Mouse (Mus musculus): Measurements from ENCODE around the gene Cnpy2. TPM values are rescaled to one million over a fixed set of nuclear protein-coding genes. Genes with fewer than 3 reads are reported as not detected.
"Not testable (repeated sequence)": the region's sequence is repeated elsewhere in the genome, so short reads cannot be mapped to it uniquely, and the experiment has no call there.

The Cnpy2 gene
- 107 and 114 TPM in 2 replicates for polyA plus RNA-seq (2016; fragmentation: Nextera tagmentation; extraction: Ambion mirVana)

DNA sequence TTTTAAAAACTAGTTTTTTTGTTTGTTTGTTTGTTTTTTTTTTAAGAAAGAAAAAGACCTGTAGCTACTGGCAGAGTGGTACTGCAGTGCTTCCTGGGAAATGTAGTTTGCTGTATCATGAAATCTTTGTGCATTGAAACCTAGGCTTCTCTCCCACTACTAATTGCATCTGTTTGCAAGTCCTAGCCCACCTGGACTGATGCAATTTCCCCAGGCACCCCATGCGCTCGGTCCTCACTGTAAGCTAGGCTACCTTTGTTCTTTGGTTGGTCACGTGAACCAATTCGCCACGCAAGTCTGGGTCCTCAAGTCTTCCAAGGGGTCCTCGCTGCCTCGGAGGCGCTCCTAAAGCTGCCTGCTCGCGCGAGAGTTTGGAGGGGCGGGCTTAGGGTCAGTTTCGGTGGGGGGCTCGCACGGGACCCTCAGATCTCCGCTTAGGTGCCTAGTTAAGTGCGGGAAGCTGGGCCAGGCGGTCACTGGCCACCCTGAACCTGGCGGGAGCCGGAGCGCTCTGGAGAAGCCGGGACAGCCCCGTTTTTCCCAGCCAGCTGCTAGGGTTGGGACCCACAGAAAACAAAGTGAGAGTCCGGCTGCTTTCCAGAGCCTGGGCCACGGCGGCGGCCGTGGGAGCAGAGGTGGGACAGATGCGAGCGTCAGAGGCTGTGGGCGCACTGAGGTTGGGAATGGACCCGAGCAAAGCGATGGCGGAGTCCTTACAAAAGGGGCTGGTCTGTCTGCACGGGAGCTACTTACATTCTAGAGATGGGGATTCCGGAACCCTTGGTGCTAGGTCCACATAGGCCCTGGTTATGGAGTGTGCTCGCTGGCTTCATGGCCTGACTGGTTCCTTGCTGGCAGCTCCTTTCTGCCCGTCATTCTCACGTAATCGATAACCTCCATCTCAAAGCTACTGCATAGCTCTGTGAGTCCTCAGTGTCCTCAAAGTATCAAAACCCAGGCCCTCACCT, at the start of gene Cnpy2:
Gene Cnpy2, plus strand, starts transcription at position 319 of the 968 bp plus-strand sequence.
- peak; percentile 82 for ATAC-seq
- Histone ChIP-seq H3K27me3 (replicated peaks) (no peaks in the 10 kb centered on the region), H3K27ac (peak within 1 kb of the TSS; percentile 89), H3K36me3 (peaks cover 57% of the 10 kb centered on the region), H3K4me1 (peaks cover 22% of the 10 kb centered on the region), H3K9ac (peak within 1 kb of the TSS; percentile 92), H3K9me3 (replicated peaks) (no peaks in the 10 kb centered on the region), H3K4me3 (peak within 1 kb of the TSS; percentile 84), H3K4me2 (peak within 1 kb of the TSS; percentile 87)
- under 1% methylated on average over 40 of the region's 40 CpGs for WGBS (ENCODE audit: insufficient replicate concordance)

DNA sequence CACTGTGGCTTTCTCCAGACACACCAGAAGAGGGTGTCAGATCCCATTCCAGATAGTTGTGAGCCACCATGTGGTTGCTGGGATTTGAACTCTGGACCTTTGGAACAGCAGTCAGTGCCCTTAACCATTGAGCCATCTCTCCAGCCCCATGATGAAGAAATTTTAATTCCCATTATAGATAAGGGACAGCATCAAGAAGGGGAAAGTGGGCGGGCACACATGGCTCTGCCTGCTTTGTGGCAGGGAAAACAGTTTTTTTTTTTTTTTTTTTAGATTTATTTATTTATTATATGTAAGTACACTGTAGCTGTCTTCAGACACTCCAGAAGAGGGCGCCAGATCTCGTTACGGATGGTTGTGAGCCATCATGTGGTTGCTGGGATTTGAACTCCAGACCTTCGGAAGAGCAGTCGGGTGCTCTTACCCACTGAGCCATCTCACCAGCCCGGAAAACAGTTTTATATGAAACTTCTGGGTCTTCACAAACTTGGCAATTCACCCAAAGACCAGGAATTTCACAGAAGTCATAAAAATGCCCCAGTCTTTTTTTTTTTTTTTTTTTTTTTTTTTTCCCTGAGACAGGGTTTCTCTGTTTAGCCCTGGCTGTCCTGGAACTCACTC, 49.3 kb upstream of the Cnpy2 start:
- not testable (repeated sequence) for H3K9me3 ChIP-seq (replicated peaks); H3K27me3 ChIP-seq (replicated peaks); H3K9ac ChIP-seq; H3K27ac ChIP-seq; H3K4me3 ChIP-seq; ATAC-seq; H3K4me2 ChIP-seq
- peaks cover 31% of the 10 kb centered on the region for H3K4me1 ChIP-seq
- 78% methylated on average over 6 of the region's 7 CpGs for WGBS (ENCODE audit: insufficient replicate concordance)
- H3K36me3 ChIP-seq: peaks cover 23% of the 10 kb centered on the region

DNA sequence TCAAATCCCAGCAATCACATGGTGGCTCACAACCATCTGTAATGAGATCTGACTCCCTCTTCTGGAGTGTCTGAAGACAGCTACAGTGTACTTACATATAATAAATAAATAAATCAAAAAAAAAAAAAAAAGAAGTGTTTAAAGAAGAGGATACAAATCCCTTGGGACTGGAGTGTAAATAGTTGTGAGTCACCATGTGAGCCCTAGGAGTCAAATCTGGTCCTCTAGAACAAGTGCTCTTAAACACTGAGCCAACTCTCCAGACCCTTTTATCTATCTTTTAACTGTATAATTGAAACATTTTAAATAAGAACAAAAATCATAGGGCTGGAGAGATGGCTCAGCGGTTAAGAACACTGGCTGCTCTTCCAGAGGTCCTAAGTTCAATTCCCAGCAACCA, 46.9 kb upstream of the Cnpy2 start:
- peaks cover 46% of the 10 kb centered on the region for H3K36me3 ChIP-seq
- not testable (repeated sequence) for H3K4me3 ChIP-seq; H3K27ac ChIP-seq; H3K27me3 ChIP-seq (replicated peaks); H3K9me3 ChIP-seq (replicated peaks); H3K9ac ChIP-seq; ATAC-seq; H3K4me2 ChIP-seq
- WGBS (ENCODE audit: insufficient replicate concordance): 87% methylated on average over 1 of the region's 1 CpGs
- peaks cover 22% of the 10 kb centered on the region for H3K4me1 ChIP-seq

DNA sequence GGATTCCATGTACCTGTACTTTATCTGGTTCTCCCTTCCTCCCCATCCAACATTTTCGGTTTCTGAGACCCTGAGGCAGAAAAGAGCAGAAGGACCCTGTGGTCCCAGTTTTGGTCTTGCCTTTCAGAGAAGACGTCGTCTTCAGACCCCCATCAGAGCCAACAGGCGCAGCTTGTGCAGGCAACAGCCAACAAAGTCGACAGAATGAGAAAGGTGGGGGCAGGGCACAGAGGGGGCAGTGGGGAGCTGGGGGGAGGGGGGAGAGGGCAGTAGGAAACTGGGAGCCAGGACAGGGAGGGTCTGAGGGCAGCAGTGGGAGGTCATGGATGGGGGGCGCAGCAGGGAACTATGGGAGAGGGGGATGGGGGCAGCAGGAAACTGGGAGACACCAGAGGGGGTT, 44.1 kb upstream of the Cnpy2 start:
- no peak overlapping the region for H3K27ac ChIP-seq
- H3K9me3 ChIP-seq (replicated peaks): no peaks in the 10 kb centered on the region
- H3K4me3 ChIP-seq: no peak overlapping the region
- 72% methylated on average over 6 of the region's 6 CpGs for WGBS (ENCODE audit: insufficient replicate concordance)
- H3K9ac ChIP-seq: no peak overlapping the region
- peaks cover 71% of the 10 kb centered on the region for H3K36me3 ChIP-seq
- H3K27me3 ChIP-seq (replicated peaks): no peaks in the 10 kb centered on the region
- H3K4me2 ChIP-seq: no peak overlapping the region
- peaks cover 5% of the 10 kb centered on the region; the same call in 1 of the 2 replicates for H3K4me1 ChIP-seq
- no peak for ATAC-seq

DNA sequence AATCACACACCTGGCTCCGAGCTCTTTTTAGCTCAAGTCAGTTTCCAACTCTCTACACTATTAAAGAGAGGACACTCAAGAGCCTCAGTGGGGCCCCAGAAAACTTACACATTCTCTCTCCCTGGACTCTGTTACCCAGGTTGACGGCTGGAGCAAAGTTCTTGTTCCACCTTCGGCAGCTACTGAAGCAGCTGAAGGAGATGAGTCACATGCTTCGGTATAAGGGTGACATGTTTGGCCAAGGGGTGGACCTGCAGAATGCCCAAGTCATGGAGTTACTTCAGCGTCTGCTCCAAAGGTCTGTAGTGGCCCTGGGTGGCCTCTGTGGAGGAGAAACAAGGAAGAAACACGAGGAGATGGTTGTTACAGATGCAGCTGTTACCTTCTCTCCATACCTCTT, 41.3 kb upstream of the Cnpy2 start:
- Histone ChIP-seq H3K4me3 (no peak overlapping the region), H3K4me1 (no peaks in the 10 kb centered on the region), H3K4me2 (no peak overlapping the region), H3K27me3 (replicated peaks) (no peaks in the 10 kb centered on the region), H3K9ac (no peak overlapping the region), H3K27ac (no peak overlapping the region), H3K9me3 (replicated peaks) (no peaks in the 10 kb centered on the region), H3K36me3 (peaks cover 93% of the 10 kb centered on the region)
- ATAC-seq: no peak
- WGBS (ENCODE audit: insufficient replicate concordance): 70% methylated on average over 6 of the region's 6 CpGs

DNA sequence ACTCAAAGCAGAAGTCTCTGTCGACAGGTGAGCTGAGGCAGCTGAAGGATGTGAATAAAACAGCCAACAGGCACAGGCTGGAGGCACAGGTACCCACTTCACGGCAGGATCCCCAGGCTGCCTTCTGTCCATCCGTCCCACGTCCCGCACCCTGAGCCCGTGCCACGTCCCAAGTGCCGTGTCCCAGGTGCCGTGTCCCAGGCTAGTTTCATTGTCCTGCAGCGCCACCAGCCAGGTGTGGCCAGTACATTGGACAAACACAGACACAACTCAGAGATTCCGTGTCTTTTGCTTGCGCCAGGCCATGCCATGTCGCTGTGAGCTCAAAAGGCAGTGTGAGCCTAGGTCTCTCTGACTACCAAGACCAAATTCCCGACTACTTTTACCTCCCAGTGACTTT, 40.6 kb upstream of the Cnpy2 start:
- Histone ChIP-seq H3K36me3 (peaks cover 96% of the 10 kb centered on the region), H3K4me2 (no peak overlapping the region), H3K27ac (no peak overlapping the region), H3K27me3 (replicated peaks) (no peaks in the 10 kb centered on the region), H3K4me3 (no peak overlapping the region), H3K9ac (no peak overlapping the region), H3K4me1 (no peaks in the 10 kb centered on the region), H3K9me3 (replicated peaks) (no peaks in the 10 kb centered on the region)
- whole genome bisulfite sequencing (ENCODE audit: insufficient replicate concordance): 88% methylated on average over 14 of the region's 14 CpGs
- no peak for ATAC-seq

DNA sequence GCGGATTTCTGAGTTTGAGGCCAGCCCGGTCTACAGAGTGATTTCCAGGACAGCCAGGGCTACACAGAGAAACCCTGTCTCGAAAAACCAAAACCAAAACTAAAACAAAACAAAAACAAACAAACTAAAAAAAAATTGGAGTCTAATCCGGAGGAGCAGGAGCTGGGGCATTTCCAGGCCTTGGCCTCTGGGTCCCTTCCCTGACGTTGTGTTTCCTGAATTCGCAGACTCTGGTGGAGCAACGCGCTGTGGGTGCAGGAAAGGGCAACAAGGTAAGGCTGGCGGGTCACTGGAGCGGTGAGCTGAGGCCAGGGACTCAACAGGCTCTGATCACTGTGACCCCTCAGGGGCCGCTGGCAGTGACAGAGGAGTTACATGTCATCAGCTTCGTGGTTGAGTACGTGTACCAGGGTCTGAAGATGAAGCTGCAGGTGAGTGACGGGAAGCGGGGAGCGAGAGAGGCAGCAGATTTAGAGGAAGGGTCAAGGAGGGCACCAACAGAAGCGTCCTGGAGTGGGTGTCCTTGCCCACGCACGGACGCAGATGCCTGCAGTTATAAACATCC, 39.3 kb upstream of the Cnpy2 start:
- ATAC-seq: no peak
- Histone ChIP-seq H3K9ac (no peak overlapping the region), H3K9me3 (replicated peaks) (no peaks in the 10 kb centered on the region), H3K36me3 (peaks cover 95% of the 10 kb centered on the region), H3K4me1 (no peaks in the 10 kb centered on the region), H3K27me3 (replicated peaks) (no peaks in the 10 kb centered on the region), H3K4me3 (no peak overlapping the region), H3K27ac (no peak overlapping the region), H3K4me2 (no peak overlapping the region)
- 80% methylated on average over 20 of the region's 20 CpGs for WGBS (ENCODE audit: insufficient replicate concordance)

DNA sequence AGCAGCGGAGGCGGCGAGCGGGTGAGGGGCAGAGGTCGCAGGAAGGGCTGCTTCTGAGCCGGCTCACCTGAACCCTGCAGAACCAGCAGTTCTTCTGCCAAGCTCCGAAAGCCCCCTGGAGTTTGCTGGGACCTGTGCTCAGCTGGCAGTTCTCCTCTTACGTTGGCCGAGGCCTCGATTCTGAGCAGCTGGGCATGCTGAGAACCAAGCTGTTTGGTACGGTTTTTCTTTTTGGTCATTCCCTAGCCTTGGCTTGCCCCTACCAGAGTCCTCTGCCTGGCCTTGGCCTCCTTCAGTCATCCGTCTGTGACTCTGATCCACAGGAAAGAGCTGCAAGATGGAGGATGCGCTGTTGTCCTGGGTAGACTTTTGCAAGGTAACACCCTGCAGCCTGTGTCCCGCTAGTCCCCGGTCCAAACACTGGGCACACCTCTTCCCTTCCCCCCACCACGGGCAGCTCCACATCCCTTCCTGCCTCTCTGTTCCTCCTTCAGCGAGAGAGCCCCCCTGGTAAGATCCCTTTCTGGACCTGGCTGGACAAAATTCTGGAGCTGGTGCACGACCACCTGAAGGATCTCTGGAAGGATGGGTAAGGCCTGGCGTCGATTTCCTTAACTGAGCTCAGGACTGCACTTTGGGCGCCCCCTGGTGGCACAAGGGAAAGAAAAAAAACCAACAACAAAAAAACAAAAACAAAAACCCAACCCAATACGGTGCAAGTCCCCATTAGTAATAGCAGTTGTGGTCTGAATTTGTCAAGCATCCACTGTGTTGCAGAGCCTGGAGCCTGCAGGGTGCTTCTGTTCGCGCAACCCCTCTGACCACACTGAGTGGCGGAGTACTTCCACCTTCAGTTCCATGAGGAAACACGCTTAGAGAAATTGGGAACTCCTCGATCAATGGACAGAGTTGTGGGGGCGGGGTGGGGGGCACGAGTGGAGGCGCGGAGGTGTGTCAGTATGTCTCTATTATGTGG, 38.4 kb upstream of the Cnpy2 start:
- Histone ChIP-seq H3K4me2 (no peak overlapping the region), H3K4me3 (no peak overlapping the region), H3K4me1 (no peaks in the 10 kb centered on the region), H3K27me3 (replicated peaks) (no peaks in the 10 kb centered on the region), H3K27ac (no peak overlapping the region), H3K9ac (no peak overlapping the region), H3K9me3 (replicated peaks) (no peaks in the 10 kb centered on the region), H3K36me3 (peaks cover 92% of the 10 kb centered on the region)
- ATAC-seq: 0 out of 2 replicates have a peak, but pooled peaks have one; percentile 17
- WGBS (ENCODE audit: insufficient replicate concordance): 65% methylated on average over 31 of the region's 31 CpGs

DNA sequence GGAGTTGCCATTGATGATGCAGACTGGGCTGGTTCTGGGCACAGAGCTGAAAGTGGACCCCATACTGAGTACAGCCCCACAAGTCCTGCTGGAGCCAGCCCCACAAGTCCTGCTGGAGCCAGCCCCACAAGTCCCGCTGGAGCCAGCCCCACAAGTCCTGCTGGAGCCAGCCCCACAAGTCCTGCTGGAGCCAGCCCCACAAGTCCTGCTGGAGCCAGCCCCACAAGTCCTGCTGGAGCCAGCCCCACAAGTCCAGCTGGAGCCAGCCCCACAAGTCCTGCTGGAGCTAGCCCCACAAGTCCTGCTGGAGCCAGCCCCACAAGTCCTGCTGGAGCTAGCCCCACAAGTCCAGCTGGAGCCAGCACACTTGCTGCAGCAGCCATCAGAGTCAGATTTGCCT, 31.7 kb upstream of the Cnpy2 start:
- H3K36me3 ChIP-seq: peaks cover 57% of the 10 kb centered on the region
- not testable (repeated sequence) for ATAC-seq; H3K4me2 ChIP-seq; H3K4me3 ChIP-seq; H3K4me1 ChIP-seq; H3K9me3 ChIP-seq (replicated peaks); H3K27ac ChIP-seq; H3K9ac ChIP-seq; H3K27me3 ChIP-seq (replicated peaks)
- WGBS (ENCODE audit: insufficient replicate concordance): 86% methylated on average over 1 of the region's 1 CpGs

DNA sequence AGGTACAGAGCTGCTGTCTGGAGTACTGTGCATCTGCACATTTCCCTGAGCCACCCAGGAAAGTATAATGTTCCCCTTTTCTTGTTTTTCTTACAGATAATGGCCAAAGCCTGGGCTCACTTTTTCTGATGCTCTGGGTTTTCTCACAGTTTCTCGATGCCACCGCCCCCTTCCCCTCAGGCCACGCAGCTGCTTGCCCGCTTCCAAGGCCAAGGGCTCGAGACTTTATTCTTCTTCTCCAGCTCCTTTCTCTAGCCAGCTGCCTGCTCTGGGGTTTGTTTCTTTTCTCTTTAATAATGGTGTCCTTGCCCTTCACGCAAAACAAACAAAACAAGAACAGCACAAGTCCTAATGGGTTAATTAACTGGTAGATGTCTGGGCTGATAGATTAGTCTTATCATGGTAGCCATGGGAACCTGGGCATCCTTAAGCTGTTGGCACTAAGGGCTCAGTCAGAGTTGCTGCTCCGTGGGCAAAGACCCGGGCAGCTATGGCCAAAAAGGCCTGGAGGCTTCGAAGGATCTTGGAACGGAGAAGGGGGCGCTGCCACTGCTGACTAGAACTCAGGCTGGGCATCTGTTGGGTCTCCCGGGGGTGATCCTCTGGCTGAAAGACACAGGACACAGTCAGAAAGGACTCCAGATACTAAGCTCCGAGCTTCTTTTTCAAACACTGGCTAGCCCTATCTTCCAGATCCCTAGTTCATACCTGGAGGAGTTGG, 25.7 kb upstream of the Cnpy2 start:
- H3K4me1 ChIP-seq: peaks cover 6% of the 10 kb centered on the region; the same call in 1 of the 2 replicates
- no peaks in the 10 kb centered on the region for H3K9me3 ChIP-seq (replicated peaks)
- no peak overlapping the region for H3K27ac ChIP-seq
- no peak for ATAC-seq
- H3K9ac ChIP-seq: no peak overlapping the region
- no peaks in the 10 kb centered on the region for H3K27me3 ChIP-seq (replicated peaks)
- WGBS (ENCODE audit: insufficient replicate concordance): 68% methylated on average over 13 of the region's 13 CpGs
- no peak overlapping the region for H3K4me3 ChIP-seq
- H3K4me2 ChIP-seq: no peak overlapping the region
- peaks cover 9% of the 10 kb centered on the region for H3K36me3 ChIP-seq

DNA sequence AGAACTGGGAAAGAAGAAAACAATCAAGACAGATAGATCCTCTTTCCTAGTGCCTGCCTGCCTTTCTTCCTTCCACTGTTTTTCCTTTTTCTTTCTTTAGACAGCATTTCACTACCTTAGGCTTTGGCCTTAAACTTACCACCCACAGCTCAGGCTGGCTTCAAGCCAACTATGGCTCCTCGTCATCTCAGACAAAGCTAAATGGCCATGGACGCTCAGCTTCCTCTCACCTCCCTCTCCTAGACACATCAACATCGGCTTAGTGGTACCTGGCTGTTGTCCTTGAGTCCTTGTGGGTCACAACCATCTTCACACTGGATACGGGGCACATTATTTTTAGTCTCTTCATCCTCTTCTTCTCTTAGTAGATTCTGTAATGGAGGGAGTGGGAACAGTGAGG, 25.0 kb upstream of the Cnpy2 start:
- Histone ChIP-seq H3K36me3 (peaks cover 4% of the 10 kb centered on the region), H3K9ac (no peak overlapping the region), H3K9me3 (replicated peaks) (no peaks in the 10 kb centered on the region), H3K4me2 (no peak overlapping the region), H3K4me1 (peaks cover 8% of the 10 kb centered on the region), H3K27ac (no peak overlapping the region), H3K27me3 (replicated peaks) (no peaks in the 10 kb centered on the region), H3K4me3 (no peak overlapping the region)
- no peak for ATAC-seq
- 69% methylated on average over 4 of the region's 4 CpGs for WGBS (ENCODE audit: insufficient replicate concordance)
